Mouse (Mus musculus) ES-E14 (cell line): ENCODE measurements around the gene Pard3.

Experiments
- CHD2 ChIP-seq: IDR thresholded peaks from 2 replicates; pipeline ENCODE4 v1.6.1; 2014; ENCODE audit warnings: mild to moderate bottlenecking, low read depth, low read length, inconsistent platforms
- HCFC1 ChIP-seq: IDR thresholded peaks from 2 replicates; pipeline ENCODE4 v1.6.1; 2012; ENCODE audit warnings: low read length, inconsistent platforms, borderline replicate concordance; ENCODE audit not compliant: insufficient read depth
- MAFK ChIP-seq: IDR thresholded peaks from 2 replicates; pipeline ENCODE4 v1.6.1; 2014; ENCODE audit warnings: mild to moderate bottlenecking, low read depth, low read length, inconsistent platforms; ENCODE audit not compliant: insufficient read depth
- ZC3H11A ChIP-seq: IDR thresholded peaks from 2 replicates; pipeline ENCODE4 v1.6.1; 2012; ENCODE audit warnings: low read depth, mild to moderate bottlenecking, inconsistent platforms, low read length, borderline replicate concordance
- ZNF384 ChIP-seq: IDR thresholded peaks from 2 replicates; pipeline ENCODE4 v1.6.1; 2012; ENCODE audit warnings: low read depth, low read length, inconsistent platforms

DNA sequence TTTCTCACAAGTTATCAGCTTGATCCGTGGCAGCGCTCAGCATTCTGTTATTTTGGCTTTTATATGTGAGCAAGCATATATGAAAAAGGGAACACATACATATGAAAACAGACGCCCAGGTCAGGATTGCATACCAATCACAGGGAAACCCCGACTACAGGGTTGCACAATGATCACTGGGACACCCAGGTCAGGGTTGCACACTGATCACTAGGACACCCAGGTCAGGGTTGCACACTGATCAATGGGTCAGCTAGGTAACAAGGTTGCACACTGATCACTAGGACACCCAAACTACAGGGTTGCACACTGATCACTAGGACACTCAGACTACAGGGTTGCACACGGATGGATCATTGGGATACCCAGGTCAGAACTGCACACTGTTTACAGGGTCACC lies 228.6 kb downstream of the Pard3 start:
- TF ChIP-seq ZNF384 (no peak), CHD2 (no peak), ZC3H11A (no peak), MAFK (no peak), HCFC1 (no peak)
